Mouse (Mus musculus) heart, postnatal 4 days (tissue): ENCODE data around the gene Ssh1. TPM values are rescaled to one million over a fixed set of nuclear protein-coding genes. Genes with fewer than 3 reads are reported as not detected.

Source experiments
- DNase-seq: peaks from one replicate; pipeline ENCODE4 v3.0.0; 2021
- total RNA-seq, 2 experiments: library from RNA; stranded (reverse); gene quantifications; 2 replicates each; pipeline ENCODE4 v1.2.3; 2021

Ssh1 gene
- 10 to 100 TPM; 24.0 to 25.0 TPM for total RNA-seq

DNA sequence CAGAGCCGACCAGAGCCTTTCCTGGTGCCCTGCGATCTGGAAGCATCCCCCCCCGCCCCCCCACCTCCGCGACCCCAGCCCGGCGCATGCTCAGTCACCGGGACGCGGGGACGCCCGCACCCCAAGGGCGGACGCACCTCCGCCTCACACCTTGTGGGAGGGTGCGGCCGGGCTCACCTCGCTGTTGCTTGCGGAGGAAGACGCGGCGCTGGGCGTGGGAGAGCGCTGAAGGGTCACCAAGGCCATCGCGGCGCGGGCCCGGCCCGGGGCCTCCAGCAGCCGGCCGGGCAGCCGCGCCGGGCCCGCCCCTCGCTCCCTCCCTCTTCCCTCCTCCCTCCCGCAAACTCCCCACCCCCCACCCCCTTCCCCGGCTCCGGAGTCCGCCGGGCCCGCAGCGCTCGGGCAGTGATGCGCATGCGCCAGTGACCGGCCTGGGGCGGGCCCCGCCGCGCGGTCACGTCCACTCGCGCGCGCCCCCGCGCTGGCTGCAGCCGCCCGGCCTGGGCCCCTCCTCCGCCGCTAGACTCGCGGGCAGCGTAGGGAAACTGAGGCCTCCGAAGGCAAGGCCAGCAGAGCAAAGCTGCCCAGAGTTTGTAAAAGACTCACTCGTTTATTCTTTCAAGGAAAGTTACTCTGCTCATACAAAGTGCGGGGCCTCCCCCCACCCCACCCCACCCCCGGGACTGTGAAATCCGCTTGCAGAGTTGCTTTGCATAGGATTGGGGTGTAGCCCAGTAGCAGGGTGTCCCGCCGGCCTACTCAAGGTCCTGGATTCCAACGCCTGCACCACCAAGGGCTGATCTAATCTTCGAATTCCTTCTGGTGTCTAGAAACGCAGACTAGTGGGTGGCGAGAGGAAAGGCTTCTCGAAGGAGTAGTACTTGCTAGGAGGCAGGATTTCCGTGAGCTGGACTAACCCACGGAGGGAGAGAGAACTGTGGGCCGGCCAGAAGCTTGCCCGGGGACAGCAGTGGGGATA is at the start of gene Ssh1:
Gene Ssh1 (minus strand): TSS at position 408 of the 979 bp plus-strand sequence.
- DNase-seq, result peak; percentile 94

DNA sequence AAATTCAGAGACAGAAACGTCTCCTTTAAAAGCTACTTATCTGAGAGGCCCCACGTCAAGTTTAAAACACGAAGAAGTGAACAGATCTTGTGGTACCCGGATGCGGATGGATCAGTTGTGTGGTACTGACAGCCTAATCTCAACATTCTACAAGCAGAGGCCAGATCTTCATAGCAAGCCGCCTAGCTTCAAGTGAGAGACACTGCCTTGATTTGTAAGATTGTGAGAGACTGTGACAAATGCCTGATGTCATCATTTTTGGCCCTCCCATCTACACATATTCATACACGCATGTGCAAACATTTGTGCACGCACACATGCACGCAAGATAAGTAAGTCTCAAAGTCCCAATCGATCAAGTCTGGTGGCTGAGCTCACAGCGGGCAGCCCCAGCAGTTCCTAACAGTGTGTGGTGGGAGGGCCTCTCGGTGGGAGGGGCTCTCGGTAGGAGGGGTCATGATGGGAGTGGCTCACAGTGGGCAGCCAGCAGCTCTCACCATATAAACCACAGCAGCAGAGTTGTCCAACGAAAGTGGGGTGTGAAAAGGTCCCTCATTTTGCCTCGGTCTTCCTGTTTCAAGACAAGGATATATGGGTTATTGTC is 47.7 kb upstream of the Ssh1 start:
- DNase-seq, result peak; percentile 48

DNA sequence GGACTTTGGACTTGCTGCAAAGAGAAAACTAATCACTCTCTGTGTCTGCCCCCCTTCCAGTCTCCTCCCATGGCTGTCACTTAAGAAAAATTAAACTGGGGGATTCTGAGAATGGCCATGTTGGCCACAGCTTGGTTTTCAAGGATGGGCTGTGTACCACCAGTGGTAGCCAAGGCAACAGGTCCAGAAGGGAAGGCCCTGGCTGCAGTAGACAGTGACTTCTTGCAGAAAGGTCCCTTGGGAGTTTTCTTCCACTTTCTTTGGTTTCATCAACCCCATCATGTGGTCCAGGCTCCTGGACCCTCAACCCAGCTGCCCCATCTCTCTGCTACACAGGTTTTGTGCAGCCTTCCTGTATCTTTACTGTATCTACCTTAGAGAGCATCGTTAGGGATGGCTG is 47.2 kb upstream of the Ssh1 start:
- no peak for DNase-seq

DNA sequence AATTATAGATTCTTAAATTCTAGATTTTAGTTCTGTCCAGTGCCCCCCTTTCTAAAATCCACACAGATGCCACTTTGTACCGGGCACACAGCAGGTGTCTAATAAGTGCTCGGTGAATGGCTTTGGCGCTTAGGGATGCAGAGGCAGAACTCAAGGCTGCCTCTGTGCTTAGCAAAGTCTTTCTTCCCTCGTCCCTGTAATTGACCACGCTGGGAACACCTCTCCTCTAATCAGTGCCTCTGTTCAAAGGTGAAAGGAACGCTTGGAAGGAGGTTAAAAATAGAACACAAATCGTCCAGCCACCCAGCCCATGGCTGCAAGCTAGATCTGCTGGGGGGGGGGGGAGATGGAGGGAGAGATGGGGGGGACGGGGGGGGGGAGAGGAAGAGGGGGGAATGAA is 46.8 kb upstream of the Ssh1 start:
- no peak for DNase-seq

DNA sequence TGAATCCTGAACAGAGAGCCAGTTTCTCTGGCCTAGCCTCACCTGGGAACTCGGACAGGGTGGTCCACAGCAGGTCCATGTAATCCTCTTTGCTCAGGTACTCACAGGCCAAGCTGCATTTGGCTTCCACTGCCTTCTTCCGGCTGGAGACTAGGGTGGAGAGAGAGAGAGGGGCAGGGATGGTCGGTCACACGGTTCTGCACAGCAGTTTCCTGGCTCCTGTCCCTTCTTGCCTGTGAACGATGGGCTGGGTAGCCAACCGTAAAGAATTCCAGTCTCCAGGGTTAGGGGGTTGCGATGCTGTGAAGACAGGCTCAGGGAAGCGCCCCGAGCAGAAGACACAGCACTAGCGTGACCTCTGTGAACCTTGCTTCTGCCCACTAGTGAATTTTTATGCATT is 41.4 kb upstream of the Ssh1 start:
- DNase-seq, result no peak

DNA sequence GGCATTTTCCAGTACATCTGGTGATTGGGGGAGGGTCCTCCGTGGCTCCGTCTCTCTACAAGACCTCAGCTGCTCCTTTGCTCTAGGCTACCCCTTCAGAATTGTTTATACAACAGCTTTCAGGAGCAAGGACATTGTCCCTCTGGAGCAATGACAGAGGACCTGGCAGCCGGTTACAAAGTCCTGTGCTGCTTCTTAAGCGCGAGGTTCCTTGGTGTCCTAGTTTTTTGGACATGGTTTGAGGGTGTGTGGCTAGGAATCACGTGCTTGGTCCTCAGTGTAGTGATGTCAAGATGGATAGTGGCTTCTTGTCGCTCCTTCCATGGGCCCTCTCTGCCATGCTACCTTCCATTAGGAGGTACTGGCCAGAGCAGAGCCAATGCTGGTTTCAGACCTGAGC is 40.7 kb upstream of the Ssh1 start:
- DNase-seq, result no peak

DNA sequence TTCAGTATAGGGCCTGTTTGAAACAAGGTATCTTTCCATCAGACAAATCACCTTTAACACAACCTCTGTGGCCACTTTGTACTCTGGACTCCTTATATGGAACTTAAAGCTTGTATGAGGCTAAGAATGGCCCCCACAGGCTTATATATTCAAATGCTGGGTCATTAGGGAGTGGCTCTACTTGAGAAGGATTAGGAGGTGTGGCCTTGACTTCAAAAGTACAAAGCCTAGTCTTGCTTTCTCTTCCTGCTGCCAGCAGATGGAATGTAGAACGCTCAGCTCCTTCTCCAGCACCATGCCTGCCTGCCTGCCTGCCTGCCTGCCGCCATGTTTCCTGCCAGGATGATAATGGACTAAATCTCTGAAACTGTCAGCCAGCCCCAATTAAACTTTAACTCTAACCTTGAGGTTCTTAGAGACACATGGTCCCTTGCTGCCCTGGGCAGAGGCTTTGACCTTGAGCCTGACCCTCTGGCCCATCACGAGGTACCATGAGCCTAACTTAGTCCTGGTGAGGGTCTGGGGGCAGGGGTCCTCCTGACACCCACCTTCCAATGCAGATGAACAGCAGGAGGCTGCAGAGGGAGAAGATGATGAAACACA is 38.6 kb upstream of the Ssh1 start:
- DNase-seq, result no peak

DNA sequence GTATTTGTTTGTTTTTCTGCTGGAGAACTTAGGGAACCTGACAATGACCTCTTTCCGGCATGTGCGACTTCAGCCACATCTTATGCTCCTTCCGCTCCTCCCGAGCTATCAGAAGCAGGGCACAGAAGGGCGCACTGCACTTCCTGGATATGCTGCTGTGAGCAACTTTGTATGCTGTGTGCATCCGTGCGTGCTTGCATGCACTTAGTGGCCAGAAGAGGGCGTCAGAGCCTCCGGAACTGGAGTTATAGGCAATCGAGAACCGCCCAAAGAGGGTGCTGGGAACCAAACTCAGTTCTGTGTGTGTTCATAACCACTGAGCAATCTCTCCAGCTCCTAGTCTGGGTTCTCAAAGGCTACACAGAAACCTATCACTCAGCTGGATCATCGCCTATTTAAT is 37.0 kb upstream of the Ssh1 start:
- no peak for DNase-seq

DNA sequence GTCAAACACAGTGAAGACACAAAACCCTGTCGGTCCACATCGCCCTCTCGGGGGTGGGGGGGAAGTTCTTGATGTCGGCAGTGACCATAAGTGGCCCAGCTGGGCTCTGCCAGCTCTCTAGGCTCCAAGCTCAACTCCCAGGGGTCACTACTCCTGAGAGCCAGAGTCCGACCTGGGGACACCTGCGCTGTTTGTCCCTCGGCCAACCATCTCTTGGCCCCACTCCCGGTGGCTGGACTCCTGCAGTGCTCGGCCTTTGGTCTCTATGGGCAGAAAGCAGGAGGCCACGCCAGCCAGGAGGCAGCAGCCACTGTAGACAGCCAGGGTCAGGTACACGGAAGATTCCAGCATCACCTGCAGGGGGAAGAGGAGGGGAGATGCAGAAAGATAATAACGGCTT is 34.4 kb upstream of the Ssh1 start:
- no peak for DNase-seq

DNA sequence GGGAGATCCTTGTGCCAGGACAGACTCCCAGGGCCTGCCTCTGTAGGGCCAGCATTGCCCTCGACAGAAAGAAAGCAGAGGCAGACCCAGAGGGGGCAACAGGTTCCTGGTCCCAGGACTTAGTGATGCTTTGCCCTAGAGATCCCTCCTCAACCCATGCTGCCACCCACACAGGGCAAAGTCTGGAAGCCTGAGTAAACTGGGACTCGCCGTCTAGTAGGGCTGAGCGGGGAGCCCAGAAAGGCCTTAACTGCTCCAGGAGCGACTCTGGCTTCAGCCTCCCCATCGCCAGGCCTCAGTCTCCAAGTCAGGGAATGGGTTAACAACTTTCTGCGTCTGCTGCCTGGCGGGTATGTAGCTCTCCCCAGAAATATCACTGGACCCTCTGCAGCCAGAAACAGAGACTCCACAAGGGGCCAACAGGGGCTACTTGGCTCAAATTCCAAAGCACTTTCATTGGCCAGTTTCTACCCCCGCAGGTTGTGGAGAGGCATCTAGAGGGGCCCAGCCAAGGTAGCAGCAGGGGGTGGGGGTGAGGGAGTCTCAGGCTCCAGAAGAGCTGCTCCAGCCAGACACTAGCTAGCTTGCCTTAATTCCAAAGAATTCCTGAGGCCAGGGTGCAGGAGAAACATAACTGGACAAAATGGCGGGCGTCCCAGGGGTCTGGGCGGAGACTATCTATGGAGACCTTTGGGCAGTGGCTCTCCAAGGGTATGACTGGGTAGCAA is 33.7 kb upstream of the Ssh1 start:
- no peak for DNase-seq

DNA sequence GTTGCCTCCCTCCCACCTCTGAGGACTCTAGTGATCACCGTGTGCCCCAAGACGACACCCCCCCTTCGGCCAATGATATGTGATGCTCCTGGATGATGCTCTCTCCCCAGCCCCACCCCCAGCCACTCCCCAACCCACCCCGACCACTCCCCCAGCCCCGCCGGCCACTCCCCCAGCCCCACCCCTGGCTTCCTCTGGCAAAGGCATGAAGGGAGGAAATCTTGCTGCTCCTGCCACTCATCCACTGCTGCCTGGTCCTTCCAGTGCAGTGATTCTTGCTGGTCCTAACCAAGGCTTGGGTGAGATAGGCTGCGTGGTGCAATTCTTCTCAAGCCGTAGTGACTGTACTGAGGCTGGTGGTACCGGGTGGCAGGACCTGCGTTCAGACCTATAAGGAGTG is 31.2 kb upstream of the Ssh1 start:
- no peak for DNase-seq

DNA sequence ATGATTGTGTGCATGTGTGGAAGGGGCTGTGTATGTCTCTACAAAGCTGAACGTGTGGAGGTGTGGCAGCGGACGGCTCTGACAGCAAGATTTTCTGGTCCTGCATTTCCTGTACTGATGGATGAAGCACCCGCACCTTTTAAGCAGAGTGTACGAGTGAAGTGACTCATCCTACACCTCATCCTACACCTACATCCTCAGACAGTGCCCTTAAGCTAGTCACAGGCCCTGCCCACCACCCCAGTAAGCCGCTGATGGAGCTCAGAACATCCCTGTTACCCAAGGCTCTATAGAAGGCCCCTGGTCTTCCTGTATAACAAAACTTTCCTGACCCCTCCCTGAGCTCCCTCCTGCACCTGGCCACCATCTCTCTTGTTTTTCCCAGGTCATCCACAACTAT is 30.7 kb upstream of the Ssh1 start:
- no peak for DNase-seq

DNA sequence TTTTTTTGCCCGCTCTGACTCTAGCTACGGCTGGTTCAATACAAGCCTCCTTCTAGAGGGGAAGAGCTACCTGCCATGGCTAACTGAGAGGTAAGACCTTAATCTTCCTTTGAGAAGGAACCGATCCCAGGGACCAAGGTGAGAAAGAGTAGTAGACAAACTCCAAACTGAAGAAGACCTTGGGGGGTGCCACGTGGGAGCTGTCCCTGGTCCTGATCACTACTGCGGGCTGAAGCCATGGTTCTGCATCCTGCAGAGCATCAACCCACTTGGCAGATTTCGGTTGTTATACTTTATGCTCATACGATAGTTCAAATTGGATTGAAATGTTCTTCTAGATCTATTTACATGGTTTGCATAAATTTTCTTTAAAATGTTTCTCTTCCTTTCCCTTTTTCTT is 21.4 kb upstream of the Ssh1 start:
- DNase-seq, result peak; percentile 49

DNA sequence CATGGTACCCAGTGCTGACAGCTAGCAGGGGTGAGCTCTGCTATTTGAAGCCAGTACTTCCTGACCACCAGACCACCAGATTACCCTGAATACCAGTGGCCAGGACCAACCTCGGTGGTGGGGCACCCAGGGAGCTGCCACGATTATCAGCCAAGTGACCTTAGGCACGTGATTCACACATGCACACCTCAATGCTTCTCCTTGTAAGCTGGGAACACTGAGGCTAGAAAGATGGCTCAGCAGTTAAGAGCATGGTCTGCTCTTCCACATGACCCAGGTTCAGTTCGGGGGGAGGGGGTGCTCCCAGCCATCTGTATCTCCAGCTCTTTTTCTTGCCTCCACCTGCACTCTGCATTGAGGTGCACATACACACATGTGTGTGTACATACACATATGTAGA is 15.4 kb upstream of the Ssh1 start:
- no peak for DNase-seq

DNA sequence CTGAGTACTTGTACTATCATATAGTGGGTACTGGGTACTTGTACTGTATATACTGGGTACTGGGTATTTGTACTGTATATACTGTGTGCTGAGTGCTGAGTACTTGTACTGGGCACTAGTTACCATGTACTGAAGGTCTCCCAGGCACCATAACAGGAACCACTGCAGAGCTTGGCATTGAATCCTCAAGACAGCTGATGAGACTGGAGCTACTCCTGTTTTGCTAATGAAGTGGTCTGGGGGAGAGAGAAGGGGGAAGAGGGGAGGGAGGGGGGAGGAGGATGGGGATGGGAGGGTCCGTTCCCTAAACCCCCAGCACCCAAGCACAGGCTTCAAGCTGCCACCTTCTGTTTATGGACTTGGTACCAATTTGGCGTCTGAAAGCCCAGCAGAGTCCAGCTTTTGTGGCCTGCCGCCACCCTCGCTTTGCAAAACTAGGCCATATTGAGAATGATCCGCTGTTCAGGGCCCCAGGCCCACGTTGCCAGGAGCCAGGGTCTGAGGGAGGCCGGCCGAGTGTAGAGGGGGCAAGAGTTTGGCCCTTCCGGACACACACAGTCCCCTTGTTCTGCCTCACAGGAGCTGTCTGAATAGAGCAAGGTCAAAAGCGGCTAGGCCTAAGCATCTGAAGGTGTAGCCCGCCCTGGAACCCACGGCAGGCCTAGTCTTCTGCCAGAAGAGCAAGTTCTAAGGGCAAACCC is 14.2 kb upstream of the Ssh1 start:
- DNase-seq, result no peak

DNA sequence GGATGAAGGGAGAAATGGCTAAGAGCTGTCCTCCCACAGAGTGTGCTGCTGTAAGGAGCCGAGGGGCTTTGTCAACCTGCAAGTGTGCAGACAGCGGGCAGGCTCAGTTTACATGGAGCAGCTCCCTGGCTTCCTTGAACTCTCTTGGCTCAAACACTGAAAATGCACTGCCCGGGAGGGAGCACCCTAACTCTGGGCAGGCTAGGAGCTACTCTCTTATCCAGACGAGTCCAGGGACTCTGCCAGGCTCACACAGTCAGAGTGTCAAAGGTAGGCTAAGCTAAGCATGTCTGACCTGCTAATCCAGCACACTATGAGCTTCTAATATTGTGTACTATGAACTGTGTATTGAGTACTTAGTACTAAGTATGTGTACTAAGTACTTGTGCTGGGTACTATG is 13.3 kb upstream of the Ssh1 start:
- no peak for DNase-seq

DNA sequence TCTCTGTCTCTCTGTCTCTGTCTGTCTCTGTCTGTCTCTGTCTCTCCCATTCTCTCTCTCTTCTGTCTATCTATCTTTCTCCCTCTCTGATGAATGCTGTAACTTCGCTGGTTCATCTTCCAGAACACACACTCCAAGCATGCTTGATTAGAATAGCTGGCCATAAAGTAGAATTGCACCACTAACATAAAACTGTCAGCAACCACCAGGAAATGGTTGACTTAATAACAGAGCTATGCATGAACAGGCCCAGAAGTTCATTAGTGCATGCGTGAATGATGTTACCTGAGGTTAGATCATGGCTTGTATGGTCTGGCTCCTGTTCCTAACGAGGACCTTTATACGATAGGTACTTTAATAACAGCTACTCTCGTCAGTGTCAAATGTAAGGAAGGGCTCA is 11.4 kb upstream of the Ssh1 start:
- no peak for DNase-seq

DNA sequence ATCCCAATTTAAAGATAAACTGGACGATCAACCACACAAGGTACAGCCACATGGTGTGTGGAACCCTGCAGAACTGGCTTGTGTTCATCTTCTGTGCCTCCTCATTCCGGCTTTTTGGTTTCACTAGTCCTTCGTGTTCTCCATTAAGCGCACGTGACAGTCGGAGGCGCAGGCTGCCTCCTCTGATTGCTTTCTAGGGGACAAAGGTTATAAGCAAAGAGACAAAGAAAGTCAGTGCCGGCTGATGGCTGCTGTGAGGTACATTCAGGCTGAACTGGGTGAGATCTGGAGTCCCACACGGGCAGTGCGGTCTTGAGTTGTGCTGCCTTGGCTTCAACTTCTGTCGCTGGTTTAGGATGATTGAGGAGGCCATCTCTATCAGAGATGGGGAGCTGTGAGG is 10.9 kb upstream of the Ssh1 start:
- no peak for DNase-seq

DNA sequence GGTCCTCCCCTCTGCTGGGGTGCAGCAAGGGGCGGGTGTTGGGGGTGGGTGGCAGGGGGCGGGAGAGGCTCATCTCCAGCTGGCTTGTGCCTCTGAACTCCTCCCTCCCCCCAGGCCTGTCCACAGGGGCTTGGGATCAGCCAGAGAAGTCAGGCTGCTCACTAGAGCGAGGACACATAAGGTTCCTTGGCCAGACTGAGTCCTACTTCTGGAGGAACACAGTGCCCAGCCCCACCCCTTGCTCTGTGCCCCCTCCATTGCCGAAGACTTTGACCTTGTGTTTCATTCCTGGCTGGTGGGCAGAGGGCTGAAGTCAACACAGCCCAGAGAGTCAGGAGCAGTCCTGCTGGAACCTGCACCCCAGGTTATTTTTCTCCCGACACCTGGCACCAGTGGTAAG is 9.8 kb upstream of the Ssh1 start, which contains the start of gene Dao:
Gene Dao (plus strand): TSS at position 162 of the 400 bp plus-strand sequence.
- DNase-seq, result no peak

DNA sequence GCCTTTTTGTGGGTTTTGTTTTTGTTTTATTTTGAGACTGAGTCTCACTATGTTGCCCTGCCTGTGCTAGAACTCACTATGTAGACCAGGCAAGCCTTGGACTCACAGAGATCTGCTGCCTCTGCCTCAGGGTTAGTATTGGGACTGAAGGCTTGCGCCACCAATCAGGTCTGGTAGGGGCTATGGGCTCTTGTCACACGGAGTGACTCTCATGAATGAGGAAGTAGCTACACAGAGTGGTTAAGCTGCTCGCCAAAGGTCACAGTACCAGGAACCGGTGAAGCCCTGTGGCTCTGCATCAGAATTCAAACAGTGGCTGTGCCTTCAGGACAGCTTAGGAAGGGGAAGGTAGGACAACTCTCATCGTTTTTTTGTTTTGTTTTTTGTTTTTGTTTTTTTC is 5.7 kb upstream of the Ssh1 start:
- DNase-seq, result no peak

DNA sequence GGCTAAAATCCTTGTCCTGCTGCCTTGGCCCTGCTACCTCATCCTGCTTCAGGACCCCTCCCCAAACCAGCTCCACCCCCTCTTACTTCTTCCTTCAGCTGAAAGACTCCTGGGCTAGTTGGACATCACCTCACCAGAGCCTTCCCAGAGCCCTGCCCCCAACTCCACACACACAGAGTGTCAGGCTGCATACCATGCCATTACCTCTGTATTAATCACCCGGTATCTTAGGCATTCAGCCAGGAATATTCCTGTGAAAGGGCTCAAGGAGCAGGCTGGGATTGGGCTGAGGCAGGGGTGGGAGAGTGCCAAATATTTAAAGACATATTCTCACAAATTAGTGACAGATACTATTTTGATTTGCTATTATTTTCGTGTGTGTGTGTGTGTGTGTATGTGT is 2.8 kb upstream of the Ssh1 start:
- DNase-seq, result no peak

DNA sequence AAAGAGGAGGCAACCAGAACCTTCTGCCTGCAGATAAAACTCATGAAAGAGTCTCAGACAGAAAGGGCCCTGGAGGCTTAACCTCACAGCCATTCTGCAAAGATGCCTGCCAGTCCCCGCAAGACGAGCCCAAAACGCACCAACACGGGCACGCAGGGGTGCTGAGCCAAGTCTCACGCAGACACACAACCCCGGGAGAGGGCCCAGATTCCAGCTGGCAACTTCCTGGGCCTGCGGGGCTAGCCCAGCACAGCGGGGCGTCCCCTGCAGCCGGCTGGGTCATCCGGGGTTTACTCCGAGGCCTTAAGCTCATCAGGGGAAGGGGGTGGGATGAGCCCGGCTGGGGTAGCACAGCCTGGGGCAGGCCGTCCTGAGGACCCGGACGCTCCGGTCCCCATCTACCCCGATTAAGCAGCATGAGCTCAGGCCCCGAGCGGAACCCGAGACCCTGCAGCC is 635 bp downstream of the Ssh1 start:
- peak; percentile 56 for DNase-seq
